Mouse (Mus musculus) layer of hippocampus, postnatal 36 days (tissue): Measurements from ENCODE around the gene Aldh1a2. TPM values are rescaled to one million over a fixed set of nuclear protein-coding genes. Genes with fewer than 3 reads are reported as not detected.

ENCODE experiments used
- DNase-seq, 2 experiments: peaks; one replicate each; pipeline ENCODE4 v3.0.0; 2022
- total RNA-seq, 2 experiments: library from RNA; stranded (reverse); gene quantifications; 2 replicates each; pipeline ENCODE4 v1.2.3; 2021

Aldh1a2 gene
- total RNA-seq, 2 experiments from 2014 or later = 3.5 to 4.6 TPM

GRCm38 (mm10) chr9:71216036-71216995 is 727 bp downstream of the Aldh1a2 start:
- peak in 1 of 2 experiments; percentile 3 for DNase-seq

GRCm38 (mm10) chr9:71216996-71217792 is 1.6 kb downstream of the Aldh1a2 start:
- DNase-seq = no peak

DNA sequence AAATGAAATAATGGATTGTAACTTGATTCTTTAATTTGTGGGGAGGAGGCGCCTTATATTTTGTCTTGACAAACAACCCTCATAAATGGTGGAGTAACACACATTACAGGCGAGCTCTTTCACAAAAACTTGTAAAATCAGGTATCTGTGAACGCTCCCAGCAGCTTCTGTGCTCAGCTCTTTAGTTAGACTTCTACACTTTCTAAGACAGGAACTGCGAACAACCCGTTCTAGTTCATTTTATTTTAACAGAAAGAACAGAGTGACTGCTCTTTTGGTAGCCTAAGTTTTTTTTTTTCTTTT is 2.2 kb downstream of the Aldh1a2 start:
- DNase-seq = no peak

DNA sequence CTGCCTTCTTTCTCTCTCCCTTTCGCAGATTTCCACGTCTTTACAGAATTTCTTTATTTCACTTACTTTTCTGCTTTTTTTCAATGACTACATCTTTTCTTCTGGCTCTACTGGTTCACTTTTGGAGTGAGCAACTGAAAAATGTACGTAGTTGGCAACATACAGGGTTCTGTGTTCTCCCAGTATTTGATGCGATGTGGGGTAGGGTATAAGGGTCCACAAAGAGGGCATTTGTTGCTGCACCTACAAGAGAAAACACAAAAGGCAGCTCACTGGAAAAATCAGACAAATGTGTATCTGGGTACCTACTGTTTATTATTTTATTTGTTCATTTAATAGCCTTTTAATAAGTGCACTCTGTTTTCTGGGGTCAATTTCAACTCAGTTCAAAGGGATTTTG is 3.6 kb downstream of the Aldh1a2 start:
- no peak for DNase-seq

GRCm38 (mm10) chr9:71220401-71220800 is 4.8 kb downstream of the Aldh1a2 start:
- no peak for DNase-seq

GRCm38 (mm10) chr9:71227226-71227970 is 11.8 kb downstream of the Aldh1a2 start:
- no peak for DNase-seq

GRCm38 (mm10) chr9:71230011-71230410 is 14.4 kb downstream of the Aldh1a2 start:
- no peak for DNase-seq

DNA sequence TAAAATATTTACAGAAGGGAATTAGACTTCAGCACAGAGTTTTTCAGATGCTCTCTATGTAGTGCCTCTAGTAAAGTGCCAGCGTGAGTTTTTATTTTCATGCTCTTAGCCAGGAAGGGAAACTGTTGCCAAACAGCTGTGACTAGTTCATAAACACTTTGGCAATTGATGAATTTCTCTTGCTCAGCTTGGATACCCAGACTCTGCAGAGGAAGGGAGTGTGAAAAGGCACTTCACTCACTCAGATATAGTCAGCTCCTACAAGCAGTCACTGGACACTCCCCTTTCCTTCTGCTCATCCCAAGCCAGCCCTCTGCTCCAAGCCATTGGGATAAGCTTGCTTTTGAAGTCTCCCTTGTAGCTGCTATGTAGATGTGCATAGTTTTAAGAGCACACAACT is 21.0 kb downstream of the Aldh1a2 start:
- no peak for DNase-seq

- no peak for DNase-seq
Measured at GRCm38 (mm10) chr9:71239926-71240325, 24.3 kb downstream of the Aldh1a2 start.

GRCm38 (mm10) chr9:71241515-71242411 is 26.2 kb downstream of the Aldh1a2 start:
- no peak for DNase-seq

DNA sequence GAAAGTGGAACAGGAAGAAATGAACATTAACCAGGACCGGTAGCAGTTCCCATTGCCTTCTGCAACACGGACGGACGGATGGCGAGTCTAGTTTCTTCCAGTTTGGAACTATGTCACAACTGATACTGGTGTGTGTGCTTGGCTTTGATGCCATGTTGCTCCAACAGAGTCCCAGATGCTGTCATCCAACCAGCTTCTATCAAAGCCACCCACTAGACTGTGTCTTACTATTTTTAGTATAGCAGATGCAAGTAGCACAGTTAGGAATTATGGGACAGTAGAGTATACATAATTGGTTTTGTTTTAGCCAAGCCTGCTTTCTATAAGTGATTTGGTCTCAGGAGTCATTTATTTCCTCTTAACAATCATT is 26.8 kb downstream of the Aldh1a2 start:
- no peak for DNase-seq

- DNase-seq = no peak
Measured at GRCm38 (mm10) chr9:71254380-71254779, 38.8 kb downstream of the Aldh1a2 start.

GRCm38 (mm10) chr9:71262711-71263110 is 47.1 kb downstream of the Aldh1a2 start:
- DNase-seq = no peak

GRCm38 (mm10) chr9:71269711-71270110 is 54.1 kb downstream of the Aldh1a2 start:
- no peak for DNase-seq

DNA sequence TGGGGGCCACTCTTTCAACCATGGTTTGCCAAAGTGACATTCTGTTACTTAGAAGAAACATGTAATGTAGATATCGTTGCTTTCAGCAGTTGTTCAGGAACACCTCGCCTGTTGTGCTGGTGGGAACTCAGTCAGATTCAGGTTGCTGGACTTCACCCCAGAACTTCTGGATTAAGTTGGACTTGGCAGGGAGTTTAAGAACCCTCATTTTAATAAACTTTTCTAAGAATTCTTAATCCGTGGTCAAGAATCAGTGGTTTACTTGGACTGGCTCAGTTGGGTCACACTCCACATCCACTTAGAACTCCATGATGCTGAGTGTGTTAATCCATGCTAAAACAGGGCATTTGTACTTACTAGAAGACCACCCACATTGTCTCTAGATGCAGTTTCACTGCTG is 54.6 kb downstream of the Aldh1a2 start:
- DNase-seq = no peak

DNA sequence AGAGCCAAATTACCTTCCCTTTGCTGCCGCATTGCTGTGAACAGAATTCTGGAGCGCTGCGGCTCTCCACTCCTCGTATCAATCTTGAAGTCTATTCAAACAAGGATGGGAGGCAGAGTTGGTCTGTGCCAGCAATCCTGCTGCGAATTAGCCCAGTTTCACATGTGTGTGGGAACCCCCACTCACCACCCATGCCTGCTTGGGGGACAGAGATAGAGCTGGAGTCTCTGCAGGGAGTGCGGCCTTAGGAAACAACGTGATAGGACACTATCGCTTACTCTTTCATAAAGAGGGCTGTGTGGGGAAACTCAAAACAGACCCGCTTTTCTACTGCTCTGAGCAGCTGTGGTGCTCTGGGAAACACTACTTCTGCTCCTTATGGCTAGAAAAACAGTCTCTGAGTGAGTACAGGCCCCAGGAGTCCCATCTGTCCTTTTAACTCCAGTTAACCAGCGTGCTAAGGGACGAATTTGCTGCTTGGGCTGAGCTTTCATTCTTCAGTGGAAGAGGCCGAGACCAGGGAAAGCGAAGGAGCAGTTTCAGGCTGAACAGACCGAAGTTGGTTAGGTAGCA is 60.6 kb downstream of the Aldh1a2 start:
- peak in 1 of 2 experiments; percentile 4 for DNase-seq

DNA sequence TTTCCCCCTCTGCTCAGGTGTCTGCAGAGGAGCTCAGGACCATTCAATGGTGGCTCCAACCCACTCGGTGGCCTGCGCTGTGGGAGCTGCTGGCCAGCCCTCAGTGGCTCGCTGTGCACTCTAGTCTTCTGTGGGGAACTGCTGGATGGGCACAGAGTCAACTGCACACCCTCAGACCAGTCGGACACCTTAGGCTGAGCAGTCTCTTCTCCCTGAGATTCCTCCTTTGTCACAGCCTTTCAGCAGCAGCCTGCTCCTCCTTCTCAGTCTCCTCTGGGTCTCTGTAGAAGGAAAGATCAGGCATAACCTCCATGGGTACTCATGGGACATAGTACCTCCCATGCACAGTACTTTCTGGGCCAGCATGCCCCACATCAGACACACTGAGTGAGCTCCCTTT is 63.2 kb downstream of the Aldh1a2 start:
- no peak for DNase-seq

DNA sequence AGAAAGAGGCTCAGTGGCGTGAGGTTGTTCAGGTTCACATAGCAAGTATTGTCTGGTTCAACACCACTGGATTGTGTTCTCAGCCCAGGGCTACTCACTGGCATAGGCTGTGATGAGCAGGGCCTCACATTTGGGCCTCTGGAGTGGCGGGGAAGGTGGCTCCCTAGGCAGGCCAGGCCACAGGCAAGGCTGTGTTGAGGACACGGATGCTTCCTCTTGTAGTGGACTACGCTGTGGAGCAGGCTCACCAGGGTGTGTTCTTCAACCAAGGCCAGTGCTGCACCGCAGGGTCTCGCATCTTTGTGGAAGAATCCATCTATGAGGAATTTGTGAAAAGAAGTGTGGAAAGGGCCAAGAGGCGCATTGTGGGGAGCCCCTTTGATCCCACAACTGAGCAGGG is 67.6 kb downstream of the Aldh1a2 start:
- DNase-seq = no peak

GRCm38 (mm10) chr9:71285231-71285630 is 69.6 kb downstream of the Aldh1a2 start:
- DNase-seq = no peak

GRCm38 (mm10) chr9:71286420-71286819 is 70.8 kb downstream of the Aldh1a2 start:
- DNase-seq = no peak

GRCm38 (mm10) chr9:71288738-71289137 is 73.1 kb downstream of the Aldh1a2 start:
- DNase-seq = no peak

DNA sequence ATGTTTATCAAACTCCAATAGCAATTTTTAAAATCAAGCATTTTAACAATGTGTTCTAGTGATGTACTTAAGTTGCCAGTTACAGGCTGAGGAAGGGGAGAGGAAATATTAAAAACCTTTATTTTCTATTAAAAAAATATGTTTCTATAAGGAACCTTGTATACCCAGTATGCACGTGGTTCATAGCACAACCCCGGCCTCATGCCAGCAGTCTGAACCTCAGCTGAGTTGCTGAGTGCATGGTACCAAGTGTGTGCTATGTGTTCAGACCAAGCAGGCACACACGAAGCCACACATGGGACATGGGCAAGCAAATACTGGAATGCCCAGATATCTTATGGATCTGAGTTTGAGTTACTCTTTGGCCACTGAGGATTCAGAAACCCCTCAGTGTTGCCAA is 74.2 kb downstream of the Aldh1a2 start:
- DNase-seq = no peak
